Mouse (Mus musculus): ENCODE data around the gene Atoh8.

Gene Atoh8

DNA sequence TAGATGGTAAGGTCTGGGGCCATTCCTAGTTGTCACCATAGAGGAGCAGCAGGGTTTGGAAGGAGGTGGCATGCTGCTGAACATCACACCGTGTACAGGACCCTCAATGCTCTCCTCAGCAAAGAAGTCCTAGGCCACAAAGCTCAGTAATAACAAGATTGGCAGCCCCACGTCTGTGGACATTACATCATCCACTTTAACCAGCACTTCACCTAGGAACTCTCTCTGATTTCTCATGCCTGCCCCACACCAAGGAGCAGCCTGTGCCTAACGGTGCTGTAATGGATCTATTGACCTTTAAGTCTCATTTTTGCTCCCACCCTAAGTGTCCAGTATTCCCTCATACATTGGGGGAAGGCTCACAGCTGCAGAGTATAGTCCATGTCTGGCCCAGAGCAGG, 9.7 kb downstream of the Atoh8 start:
- no peak for DNase-seq

DNA sequence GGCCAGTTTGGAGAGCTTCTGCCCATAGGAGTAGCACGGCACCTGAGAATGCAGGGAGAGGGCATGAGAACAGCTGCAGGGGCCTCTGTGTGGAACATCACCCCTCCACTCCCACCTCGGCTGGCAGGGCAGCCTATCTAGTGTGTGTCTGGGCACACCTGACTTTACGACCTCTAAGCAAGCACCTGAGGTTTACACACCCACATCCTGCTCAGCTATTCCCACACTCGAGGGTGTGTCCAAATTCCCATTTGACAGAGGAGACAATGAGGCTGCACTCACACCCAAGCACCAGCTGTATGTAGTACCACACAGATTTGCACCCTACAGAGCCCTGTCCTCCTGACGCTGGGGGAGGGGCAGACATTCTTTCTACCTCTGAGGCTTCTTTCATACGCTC, 11.5 kb downstream of the Atoh8 start:
- no peak for DNase-seq

DNA sequence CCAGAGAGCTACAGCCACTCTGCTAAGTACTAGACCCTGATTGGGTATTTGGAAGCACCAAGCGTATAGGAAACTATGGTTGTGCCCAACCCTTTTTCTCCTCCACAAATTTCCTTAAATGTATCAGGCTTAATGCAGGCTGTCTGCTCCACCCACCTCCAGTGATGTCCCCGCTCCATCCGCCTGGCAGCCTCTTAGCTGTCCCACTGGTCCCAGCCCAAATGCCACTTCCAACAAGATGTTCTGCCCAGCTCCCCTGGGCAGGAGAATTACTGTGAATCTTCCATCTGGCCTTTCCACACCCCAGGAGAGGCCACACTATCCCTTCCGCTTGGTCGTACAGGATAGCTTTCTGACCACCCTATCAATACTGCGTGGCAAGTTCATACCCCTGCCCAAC, 12.5 kb downstream of the Atoh8 start:
- no peak for DNase-seq

- DNase-seq: peak in 1 of 2 experiments; percentile 53
These were observed 13.1 kb downstream of the Atoh8 start for GRCm38 (mm10) chr6:72222271-72222724.

GRCm38 (mm10) chr6:72221271-72221670, 14.1 kb downstream of the Atoh8 start:
- DNase-seq: no peak

GRCm38 (mm10) chr6:72219549-72219948, 15.8 kb downstream of the Atoh8 start:
- DNase-seq: no peak

- peak in 1 of 2 experiments; percentile 53 for DNase-seq
These were observed 17.1 kb downstream of the Atoh8 start for GRCm38 (mm10) chr6:72218281-72218680.

DNA sequence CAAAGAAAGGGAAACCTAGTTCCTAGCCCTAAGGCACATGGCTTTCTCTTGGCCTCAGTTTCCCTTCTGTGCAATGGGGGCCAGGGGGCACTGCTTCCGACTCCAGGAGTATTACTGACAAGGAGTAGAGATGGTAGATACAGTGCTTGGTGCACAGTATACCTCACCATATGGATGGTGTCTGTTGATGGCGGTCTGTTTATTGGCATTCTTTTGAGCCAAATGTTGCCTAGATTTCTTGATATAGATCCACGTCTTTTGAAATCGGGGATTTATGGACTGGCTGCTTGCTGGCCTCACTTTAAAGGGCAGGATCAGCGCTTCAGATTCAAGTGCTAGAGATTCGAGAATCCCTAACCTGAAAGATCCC, 18.0 kb downstream of the Atoh8 start:
- no peak for DNase-seq

DNA sequence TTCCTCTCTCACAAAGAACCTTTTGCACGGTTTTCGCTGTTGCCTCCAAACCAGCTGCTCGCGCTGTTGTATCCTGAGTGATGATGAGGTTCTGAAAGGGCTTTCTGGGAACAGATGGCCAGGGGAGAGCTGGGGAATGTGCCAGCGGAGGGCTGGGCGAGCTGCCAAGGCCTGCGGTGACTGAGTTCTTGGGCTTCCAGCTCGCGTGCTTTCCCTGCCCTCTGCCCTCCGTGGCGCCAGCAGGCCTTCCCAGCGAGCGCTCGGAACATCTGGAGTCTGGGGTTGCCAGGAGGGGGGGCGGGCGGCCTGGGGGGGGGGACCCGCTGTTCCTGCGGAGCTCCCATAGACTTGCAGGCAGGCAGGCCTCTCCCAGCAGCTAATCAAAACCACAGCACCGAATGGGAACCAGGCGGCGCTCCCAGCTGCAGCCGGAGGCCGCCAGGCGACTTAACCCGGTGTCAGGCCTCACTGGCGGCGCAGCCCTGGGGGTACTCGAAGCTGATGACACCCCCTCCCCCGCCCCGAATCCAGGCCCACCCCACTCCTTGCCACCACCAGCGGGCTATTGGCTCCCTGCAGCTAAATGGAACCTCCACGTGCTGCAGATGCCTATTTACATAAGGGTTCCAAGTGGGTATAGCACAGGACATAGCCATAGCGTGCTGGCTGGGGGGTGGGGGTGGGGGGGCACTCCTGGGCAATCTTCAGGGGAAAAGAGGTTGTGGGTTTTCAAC, 18.5 kb downstream of the Atoh8 start:
- DNase-seq: peak; percentile 97 to 99

GRCm38 (mm10) chr6:72215582-72215981, 19.8 kb downstream of the Atoh8 start:
- DNase-seq: peak in 1 of 2 experiments; percentile 53

DNA sequence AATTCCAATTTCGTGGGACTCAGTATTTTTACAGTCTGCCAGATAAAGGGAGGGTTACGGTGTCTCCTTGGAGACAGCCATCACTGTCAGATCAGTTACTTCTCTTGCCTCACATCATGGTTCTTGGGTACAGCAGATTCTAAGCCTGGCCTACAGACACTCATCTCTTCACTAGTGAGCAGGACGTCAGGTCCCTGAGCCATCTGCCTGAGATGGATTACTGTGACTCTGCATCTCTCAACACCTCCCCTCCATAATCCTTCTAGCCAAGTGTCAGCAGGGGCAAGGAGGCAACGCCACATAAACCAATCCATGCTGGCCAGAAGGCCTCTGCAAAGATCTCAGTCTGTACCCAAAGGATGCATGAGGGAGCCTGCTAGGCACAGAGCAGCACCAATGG, 24.0 kb downstream of the Atoh8 start:
- DNase-seq: no peak

DNA sequence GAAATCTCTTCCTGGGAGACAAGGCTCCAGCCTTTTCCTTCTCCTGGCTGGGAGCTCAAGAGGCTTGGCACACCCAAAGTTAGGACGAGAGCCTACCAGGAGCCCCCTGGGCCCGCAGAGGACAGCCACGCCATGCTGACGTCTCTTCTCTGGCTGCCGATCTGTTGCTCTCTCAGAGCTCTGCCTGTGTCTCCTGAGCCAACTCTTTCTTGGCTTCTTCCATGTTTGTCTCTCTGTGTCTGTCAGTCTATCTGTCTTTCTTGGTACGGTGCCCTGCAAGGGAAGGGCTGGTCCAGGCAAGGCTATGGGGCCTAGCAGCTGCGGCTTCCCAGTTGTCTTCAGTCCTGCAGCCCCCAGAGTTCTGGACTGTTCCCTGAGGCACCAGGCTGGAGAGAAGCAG, 24.6 kb downstream of the Atoh8 start:
- peak; percentile 45 to 79 for DNase-seq

DNA sequence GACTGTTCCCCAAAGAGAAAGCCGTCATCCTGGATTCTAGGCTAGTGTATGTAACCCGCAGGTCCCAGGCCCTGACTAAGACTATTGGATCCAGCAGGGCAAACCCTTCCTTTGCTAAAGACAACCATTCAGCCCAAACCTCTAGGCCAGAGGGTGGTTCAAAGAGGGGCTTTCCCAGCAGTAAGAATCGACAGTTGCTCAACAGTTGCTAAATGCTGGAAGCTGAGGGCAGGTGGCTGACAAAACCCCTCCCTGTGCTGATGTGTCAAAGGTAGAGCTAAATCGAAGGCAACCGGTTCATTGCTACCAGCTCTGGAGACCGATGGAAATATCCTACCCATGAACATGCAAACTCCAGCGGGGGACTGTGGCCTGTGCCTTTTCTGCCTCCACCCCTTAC, 25.6 kb downstream of the Atoh8 start:
- DNase-seq: no peak

GRCm38 (mm10) chr6:72208406-72209045, 26.9 kb downstream of the Atoh8 start:
- DNase-seq: no peak

DNA sequence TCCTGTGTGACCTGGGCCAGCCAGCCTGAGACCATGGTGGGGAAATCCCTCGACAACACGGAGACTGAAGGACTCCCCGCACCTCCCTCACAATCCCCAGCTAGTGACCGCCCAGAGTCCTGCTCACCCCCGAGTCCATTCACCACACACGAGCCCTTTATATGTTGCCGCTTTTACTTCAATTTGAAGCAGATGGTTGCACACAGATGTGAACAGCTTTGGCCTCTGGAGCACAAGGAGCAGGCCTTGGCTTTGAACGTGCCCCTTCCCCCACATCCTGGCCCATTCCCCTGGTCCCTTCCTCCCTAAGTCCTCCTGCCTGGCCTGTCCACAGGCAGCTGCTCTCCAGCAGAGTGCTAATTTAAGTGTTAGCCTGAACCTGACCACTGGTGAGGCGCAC, 29.4 kb downstream of the Atoh8 start:
- no peak for DNase-seq

- DNase-seq: peak in 1 of 2 experiments; percentile 64
These were observed 30.5 kb downstream of the Atoh8 start for GRCm38 (mm10) chr6:72204858-72205257.

GRCm38 (mm10) chr6:72203279-72203678, 32.1 kb downstream of the Atoh8 start:
- no peak for DNase-seq

DNA sequence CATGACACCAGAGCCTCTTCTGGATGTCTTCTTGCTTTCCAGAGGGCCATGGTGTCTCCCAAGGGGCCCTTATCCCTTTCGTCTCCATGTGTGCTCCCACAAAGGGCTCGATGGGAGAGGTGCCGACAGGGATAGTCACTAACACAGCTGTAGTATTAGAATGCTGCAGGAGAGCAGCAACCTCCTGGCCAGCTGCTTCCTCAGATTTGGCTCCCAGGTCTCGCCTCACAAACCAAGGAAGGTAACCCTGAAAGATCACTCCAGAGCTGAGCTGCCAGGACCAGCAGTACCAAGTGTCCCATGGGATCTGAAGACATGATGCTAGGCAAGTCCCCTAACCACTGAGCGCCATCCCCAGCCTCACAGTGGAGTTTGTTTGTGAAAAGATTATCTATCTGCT, 32.6 kb downstream of the Atoh8 start:
- no peak for DNase-seq

DNA sequence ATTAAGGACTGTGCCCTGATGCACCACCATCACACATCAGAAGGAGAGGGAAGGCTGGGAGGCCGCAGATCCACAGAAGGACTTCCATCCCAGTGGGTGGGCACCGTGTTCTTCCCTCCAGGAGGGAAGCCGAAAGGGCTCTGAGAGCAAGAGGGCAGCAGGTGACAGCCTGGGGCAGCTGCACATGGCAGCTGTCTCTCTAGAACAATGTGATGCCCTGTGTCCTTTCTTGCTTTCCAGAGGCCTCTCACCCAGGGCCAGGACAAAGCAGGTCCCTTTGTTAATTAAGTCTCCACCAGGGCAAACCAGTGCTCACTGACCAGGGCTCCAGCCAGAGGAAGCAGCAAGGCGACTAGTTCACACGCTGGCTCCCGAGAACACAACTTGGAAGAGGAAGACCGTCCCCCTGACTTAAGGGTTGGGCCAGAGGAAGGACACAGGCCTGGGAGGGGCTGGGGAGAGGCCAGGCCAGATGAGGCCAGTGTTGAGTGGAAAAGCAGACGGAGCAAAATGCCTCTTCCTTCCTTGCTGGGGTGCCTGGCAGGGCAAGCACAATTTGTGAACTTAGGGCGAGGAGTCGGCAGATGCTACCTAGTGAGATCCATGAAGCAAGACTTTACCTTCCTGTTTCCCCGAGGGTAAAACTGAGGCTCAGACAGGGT, 34.7 kb downstream of the Atoh8 start:
- DNase-seq: peak; percentile 43 to 68

- DNase-seq: no peak
These were observed 37.9 kb downstream of the Atoh8 start for GRCm38 (mm10) chr6:72197515-72197914.

GRCm38 (mm10) chr6:72196660-72197059, 38.7 kb downstream of the Atoh8 start:
- no peak for DNase-seq

GRCm38 (mm10) chr6:72190577-72190976, 44.8 kb downstream of the Atoh8 start:
- DNase-seq: no peak

DNA sequence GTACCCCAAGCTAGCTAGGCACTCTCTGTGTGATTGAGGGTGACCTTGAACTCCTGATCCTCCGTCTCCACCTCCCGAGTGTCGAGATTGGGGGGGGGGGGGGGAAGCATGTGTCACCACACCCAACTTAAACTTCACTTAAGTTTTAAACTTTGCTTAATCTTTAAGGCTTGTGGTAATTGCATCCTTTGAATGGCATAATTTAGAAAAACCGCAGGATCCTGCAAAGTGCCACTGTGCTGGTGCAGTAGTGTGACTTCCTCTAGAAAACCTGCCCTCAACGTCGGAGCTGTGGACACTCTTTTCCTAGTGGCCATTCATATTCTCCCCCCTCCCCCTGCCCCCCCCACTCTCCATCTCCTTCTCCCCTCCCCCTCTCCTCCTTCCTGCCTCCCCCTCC, 45.3 kb downstream of the Atoh8 start:
- no peak for DNase-seq
